Mouse (Mus musculus) small intestine, adult 2 months (tissue): ENCODE measurements around the gene Slc6a17. TPM values are rescaled to one million over a fixed set of nuclear protein-coding genes. Genes with fewer than 3 reads are reported as not detected.

ENCODE experiments used
- H3K27ac ChIP-seq: fragments of 200-500 bp; 2 replicates; pipeline ENCODE4 v1.5.1; 2012; ENCODE audit warnings: low read depth, low read length, control low read depth, inconsistent platforms; ENCODE audit not compliant: insufficient read depth
- H3K27me3 ChIP-seq: fragments of 200-500 bp; 2 replicates; pipeline ENCODE4 v1.6.1; 2012; ENCODE audit warnings: mild to moderate bottlenecking, moderate library complexity, low read length, inconsistent platforms; ENCODE audit not compliant: control insufficient read depth, insufficient read depth
- H3K36me3 ChIP-seq: fragments of 200-500 bp; 2 replicates; pipeline ENCODE4 v1.6.1; 2012; ENCODE audit warnings: mild to moderate bottlenecking, low read length, control low read depth, inconsistent platforms; ENCODE audit not compliant: control insufficient read depth, insufficient read depth
- H3K4me1 ChIP-seq: fragments of 200-500 bp; 2 replicates; pipeline ENCODE4 v1.6.1; 2012; ENCODE audit warnings: low read length, inconsistent platforms, mixed read lengths; ENCODE audit not compliant: control insufficient read depth, insufficient read depth, insufficient read length
- H3K4me3 ChIP-seq: fragments of 200-500 bp; 2 replicates; pipeline ENCODE4 v1.5.1; 2012; ENCODE audit warnings: low read depth, mild to moderate bottlenecking, control low read depth, inconsistent platforms, low read length, moderate library complexity
- CTCF ChIP-seq: fragments of 200-500 bp; IDR thresholded peaks from 2 replicates; pipeline ENCODE4 v1.5.1; 2012; ENCODE audit warnings: low read depth, mild to moderate bottlenecking, control low read depth, inconsistent platforms, low read length, moderate library complexity, mixed read lengths; ENCODE audit not compliant: insufficient replicate concordance, insufficient read length; ENCODE audit errors: extremely low read depth
- POLR2A ChIP-seq: fragments of 200-500 bp; IDR thresholded peaks from 2 replicates; pipeline ENCODE4 v1.6.1; 2012; ENCODE audit warnings: low read depth, mild to moderate bottlenecking, control low read depth, inconsistent platforms, low read length, moderate library complexity
- WGBS: fragments of 180-500 bp; shearing (Covaris S2); methylation state at CpG from one replicate; pipeline ENCODE4 v1.1.7; 2018; 5-methylcytosine and 5-hydroxymethylcytosine counted together
- polyA plus RNA-seq: library from polyadenylated mRNA; depleted of rRNA; stranded (reverse); fragments of >200 nt; gene quantifications from 2 replicates; pipeline ENCODE4 v1.2.3, GENCODE M21; 2012; rRNA removed

Slc6a17 gene
- polyA plus RNA-seq, 1 experiment = 1.6 TPM

- no peaks in the 10 kb centered on the region for H3K36me3 ChIP-seq
- no peak overlapping the region for H3K27ac ChIP-seq
- TF ChIP-seq CTCF = no peak
- TF ChIP-seq POLR2A = no peak
- H3K4me3 ChIP-seq = no peak overlapping the region
- WGBS = 40% methylated on average over 1 of the region's 1 CpGs
- no peaks in the 10 kb centered on the region for H3K4me1 ChIP-seq
- no peaks in the 10 kb centered on the region for H3K27me3 ChIP-seq
Observed at GRCm38 (mm10) chr3:107431268-107431667, 86.5 kb downstream of the Slc6a17 start.

- H3K4me1 ChIP-seq = no peaks in the 10 kb centered on the region
- 67% methylated on average over 11 of the region's 11 CpGs for WGBS
- no peaks in the 10 kb centered on the region for H3K27me3 ChIP-seq
- no peak overlapping the region for H3K4me3 ChIP-seq
- H3K27ac ChIP-seq = no peak overlapping the region
- TF ChIP-seq CTCF (no peak), POLR2A (no peak)
- no peaks in the 10 kb centered on the region for H3K36me3 ChIP-seq
Observed at GRCm38 (mm10) chr3:107424258-107425041, 93.4 kb downstream of the Slc6a17 start.

- no peaks in the 10 kb centered on the region for H3K4me1 ChIP-seq
- WGBS = 67% methylated on average over 2 of the region's 2 CpGs
- H3K27ac ChIP-seq = no peak overlapping the region
- H3K27me3 ChIP-seq = no peaks in the 10 kb centered on the region
- TF ChIP-seq POLR2A (no peak), CTCF (no peak)
- H3K36me3 ChIP-seq = no peaks in the 10 kb centered on the region
- H3K4me3 ChIP-seq = no peak overlapping the region
Observed at GRCm38 (mm10) chr3:107420156-107420555, 97.7 kb downstream of the Slc6a17 start.

Other genes with a start within 250 kb of the Slc6a17 start
- gene Lamtor5, start 239.2 kb downstream of the Slc6a17 start, polyA plus RNA-seq = 31.1 and 55.1 TPM in 2 replicates
- gene Slc16a4, start 226.8 kb downstream of the Slc6a17 start, polyA plus RNA-seq = not detected in 2 replicates
- gene Rbm15, start 184.3 kb downstream of the Slc6a17 start, polyA plus RNA-seq = 2.7 and 5.6 TPM in 2 replicates
- gene Kcnc4, start 58.5 kb downstream of the Slc6a17 start, polyA plus RNA-seq = 0.19 and 0.25 TPM in 2 replicates
- gene Ubl4b, start 37.1 kb upstream of the Slc6a17 start, polyA plus RNA-seq = not detected in 2 replicates
- gene Alx3, start 77.0 kb upstream of the Slc6a17 start, polyA plus RNA-seq = not detected in 2 replicates
- not detected in 2 replicates for gene Gm10961, start 113.3 kb upstream of the Slc6a17 start, polyA plus RNA-seq
- 26.0 and 46.9 TPM in 2 replicates for gene Strip1, start 113.7 kb upstream of the Slc6a17 start, polyA plus RNA-seq
- gene Ahcyl1, start 178.5 kb upstream of the Slc6a17 start, polyA plus RNA-seq = 31.6 and 34.9 TPM in 2 replicates
- gene Csf1, start 242.5 kb upstream of the Slc6a17 start, polyA plus RNA-seq = 7.7 and 9.7 TPM in 2 replicates